Mouse (Mus musculus) forebrain, embryonic 14.5 days (tissue): ENCODE measurements at regions not wholly inside any gene's neighbourhood (a gene's known extent, or its start where the extent isn't known, plus 50 kb on each side); places are given as distances from the start of the nearest gene placed in this dataset.

ENCODE experiments used
- ATAC-seq: fragments of 200-750 bp; cut with Nextera tagmentation; 2 replicates; pipeline ENCODE4 v1.8.0; 2017; ENCODE audit warnings: mild to moderate bottlenecking, moderate library complexity
- DNase-seq: peaks from one replicate; pipeline ENCODE4 v3.0.0-alpha.2; 2015; ENCODE audit warnings: low spot score
- H3K27ac ChIP-seq: fragments of 300-500 bp; sonication (generic); 2 replicates; pipeline ENCODE4 v1.5.1; 2014; ENCODE audit warnings: low read depth, mild to moderate bottlenecking, control low read depth, low read length, moderate library complexity
- H3K27me3 ChIP-seq: fragments of 300-500 bp; sonication (generic); replicated peaks from 2 replicates; pipeline ENCODE4 v1.6.1; 2014; ENCODE audit warnings: low read length, control low read depth, mixed read lengths; ENCODE audit not compliant: control insufficient read depth, insufficient read depth
- H3K36me3 ChIP-seq: fragments of 300-500 bp; sonication (generic); 2 replicates; pipeline ENCODE4 v1.6.1; 2014; ENCODE audit warnings: low read length, control low read depth; ENCODE audit not compliant: control insufficient read depth, insufficient read depth
- H3K4me1 ChIP-seq: fragments of 300-500 bp; sonication (generic); 2 replicates; pipeline ENCODE4 v1.6.1; 2014; ENCODE audit warnings: antibody characterized with exemption, low read length, control low read depth; ENCODE audit not compliant: control insufficient read depth, insufficient read depth
- H3K4me2 ChIP-seq: fragments of 300-500 bp; sonication (generic); 2 replicates; pipeline ENCODE4 v1.6.1; 2014; ENCODE audit warnings: mild to moderate bottlenecking, control low read depth, low read length
- H3K4me3 ChIP-seq: fragments of 300-500 bp; sonication (generic); 2 replicates; pipeline ENCODE4 v1.5.1; 2014; ENCODE audit warnings: low read depth, low read length, control low read depth
- H3K9ac ChIP-seq: fragments of 300-500 bp; sonication (generic); 2 replicates; pipeline ENCODE4 v1.6.1; 2014; ENCODE audit warnings: mild to moderate bottlenecking, low read length, control low read depth, moderate library complexity
- H3K9me3 ChIP-seq: fragments of 300-500 bp; sonication (generic); replicated peaks from 2 replicates; pipeline ENCODE4 v1.6.1; 2016; ENCODE audit warnings: low read length, control low read depth, mixed read lengths; ENCODE audit not compliant: control insufficient read depth
- WGBS: fragments of 180-500 bp; shearing (Covaris S2); extraction: QIAGEN DNeasy Blood & Tissue Kit; methylation state at CpG from one replicate; pipeline ENCODE4 v1.1.7; 2014; 5-methylcytosine and 5-hydroxymethylcytosine counted together

DNA sequence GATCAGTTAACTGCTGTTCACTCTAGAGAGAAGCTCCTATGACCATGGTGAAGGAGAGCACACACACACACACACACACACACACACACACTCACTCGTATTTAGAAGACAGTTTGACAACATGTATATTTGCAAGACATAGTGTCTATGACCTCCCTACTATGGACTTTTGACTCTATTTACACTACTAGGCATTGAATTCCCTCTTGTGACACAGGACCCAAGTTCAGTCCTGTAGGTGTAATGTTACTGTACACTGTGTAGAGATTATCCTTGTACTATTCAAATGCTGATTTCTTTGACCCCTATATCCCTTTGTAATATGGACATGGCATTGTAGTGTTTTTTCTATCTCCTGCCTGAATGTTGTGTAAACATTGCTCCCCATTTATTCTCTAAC, 76.2 kb upstream of the Adcy1 start:
- Histone ChIP-seq H3K27ac (no peak overlapping the region), H3K27me3 (no peaks in the 10 kb centered on the region), H3K4me1 (no peaks in the 10 kb centered on the region), H3K4me3 (no peak overlapping the region), H3K9me3 (no peaks in the 10 kb centered on the region), H3K36me3 (no peaks in the 10 kb centered on the region), H3K4me2 (no peak overlapping the region), H3K9ac (no peak overlapping the region)
- WGBS, result 85% methylated on average over 1 of the region's 1 CpGs
- ATAC-seq, result no peak
- DNase-seq, result no peak

DNA sequence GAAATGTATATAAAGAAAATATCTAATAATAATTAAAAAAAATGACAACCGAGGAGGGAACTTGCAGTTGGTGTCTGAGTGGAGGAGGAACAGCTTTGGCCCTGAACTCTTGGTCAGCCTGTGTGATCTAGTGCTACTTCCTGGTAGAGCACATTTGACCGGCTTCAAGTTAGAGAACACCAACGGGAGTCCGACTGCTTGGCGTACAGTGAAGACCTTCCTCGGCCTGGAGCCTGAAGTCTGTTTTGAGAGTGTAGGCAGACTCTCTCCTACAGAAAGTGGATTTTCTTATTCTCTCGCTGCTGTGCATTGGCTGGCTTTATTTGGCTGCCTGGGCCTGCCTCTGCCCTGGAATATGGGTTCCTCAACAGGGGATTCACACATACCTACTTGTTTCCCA, 81.2 kb upstream of the Adcy1 start:
- H3K4me1 ChIP-seq, result no peaks in the 10 kb centered on the region
- H3K9ac ChIP-seq, result no peak overlapping the region
- H3K27ac ChIP-seq, result no peak overlapping the region
- no peak overlapping the region for H3K4me2 ChIP-seq
- H3K36me3 ChIP-seq, result no peaks in the 10 kb centered on the region
- DNase-seq (no peak), ATAC-seq (no peak)
- 89% methylated on average over 7 of the region's 7 CpGs for WGBS
- H3K4me3 ChIP-seq, result no peak overlapping the region
- H3K9me3 ChIP-seq, result no peaks in the 10 kb centered on the region
- H3K27me3 ChIP-seq, result no peaks in the 10 kb centered on the region

DNA sequence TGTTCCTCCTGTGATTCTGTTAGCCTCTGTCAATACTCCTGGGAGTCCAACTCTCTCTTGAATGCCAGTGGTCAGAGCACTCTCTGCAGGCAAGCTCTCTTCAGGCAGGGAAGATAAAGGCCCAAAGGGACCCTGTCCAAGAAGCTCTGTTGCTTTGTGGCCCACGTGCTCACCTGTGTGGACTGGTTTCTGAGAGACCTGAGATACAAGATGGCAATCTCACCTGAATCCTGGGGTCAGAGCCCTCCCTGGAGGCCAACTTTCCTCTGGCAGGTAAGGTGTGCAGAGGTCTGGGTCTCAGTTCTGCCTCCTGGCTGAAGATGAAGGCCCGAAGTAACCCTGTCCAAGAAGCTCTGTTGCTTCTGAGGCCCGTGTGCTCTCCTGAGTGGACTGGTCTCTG, 83.6 kb upstream of the Adcy1 start:
- Histone ChIP-seq H3K9me3 (no peaks in the 10 kb centered on the region), H3K9ac (no peak overlapping the region), H3K4me3 (no peak overlapping the region), H3K4me1 (no peaks in the 10 kb centered on the region), H3K36me3 (no peaks in the 10 kb centered on the region), H3K27ac (no peak overlapping the region), H3K4me2 (no peak overlapping the region), H3K27me3 (no peaks in the 10 kb centered on the region)
- ATAC-seq, result no peak
- DNase-seq, result no peak
- WGBS, result 86% methylated on average over 3 of the region's 3 CpGs

DNA sequence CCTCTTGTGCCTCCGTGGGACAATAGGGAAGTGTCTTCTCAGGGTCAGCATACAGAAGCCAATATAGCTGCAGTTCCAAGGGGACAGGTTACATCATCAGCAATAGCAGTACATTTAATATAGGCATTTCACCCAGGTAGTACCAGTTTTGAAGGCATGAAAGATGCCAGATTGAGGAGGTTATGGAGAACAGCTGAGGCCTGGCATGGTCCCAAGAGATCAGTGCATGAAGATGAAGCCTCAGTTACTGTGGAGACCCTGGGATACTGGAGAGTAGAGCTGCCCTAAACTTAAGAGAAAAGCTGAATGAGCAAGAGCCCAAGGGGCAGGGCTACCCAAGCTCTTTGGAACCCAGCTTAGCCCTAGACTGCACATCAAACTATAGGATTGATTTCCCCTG, 94.1 kb upstream of the Adcy1 start:
- Histone ChIP-seq H3K4me3 (no peak overlapping the region), H3K4me2 (no peak overlapping the region), H3K9ac (no peak overlapping the region), H3K36me3 (no peaks in the 10 kb centered on the region), H3K9me3 (no peaks in the 10 kb centered on the region), H3K4me1 (no peaks in the 10 kb centered on the region), H3K27me3 (no peaks in the 10 kb centered on the region), H3K27ac (no peak overlapping the region)
- DNase-seq, result no peak
- no peak for ATAC-seq
- 74% methylated on average over 1 of the region's 1 CpGs for WGBS

- Histone ChIP-seq H3K4me3 (no peak overlapping the region), H3K4me2 (no peak overlapping the region), H3K27me3 (no peaks in the 10 kb centered on the region), H3K9ac (no peak overlapping the region), H3K36me3 (no peaks in the 10 kb centered on the region), H3K27ac (no peak overlapping the region), H3K9me3 (no peaks in the 10 kb centered on the region), H3K4me1 (no peaks in the 10 kb centered on the region)
- DNase-seq (peak; percentile 37), ATAC-seq (no peak)
- WGBS, result 77% methylated on average over 5 of the region's 5 CpGs
Observed at GRCm38 (mm10) chr11:6966968-6967367, 96.3 kb upstream of the Adcy1 start.

DNA sequence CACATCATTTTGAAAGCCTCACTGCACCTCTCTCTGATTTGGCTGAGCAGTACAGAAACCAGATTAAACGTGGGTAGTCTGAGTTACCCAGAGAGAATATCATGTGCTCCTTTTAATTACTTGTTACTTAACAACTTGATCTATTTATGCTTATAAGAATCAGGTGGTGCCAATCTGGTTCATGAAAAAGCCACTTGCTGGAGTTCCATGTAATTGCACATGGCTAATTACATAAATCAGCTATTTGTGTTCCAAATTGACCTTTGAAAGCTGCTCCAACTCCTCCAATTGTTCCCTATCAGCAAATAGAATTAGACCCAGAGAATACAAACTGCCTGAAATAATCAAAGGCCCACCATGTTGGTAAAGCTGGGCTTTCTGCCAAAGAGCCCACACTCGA, 98.8 kb upstream of the Adcy1 start:
- ATAC-seq (no peak), DNase-seq (peak; percentile 1)
- Histone ChIP-seq H3K4me3 (no peak overlapping the region), H3K4me1 (no peaks in the 10 kb centered on the region), H3K4me2 (no peak overlapping the region), H3K27me3 (no peaks in the 10 kb centered on the region), H3K36me3 (no peaks in the 10 kb centered on the region), H3K9me3 (no peaks in the 10 kb centered on the region), H3K9ac (no peak overlapping the region), H3K27ac (no peak overlapping the region)
- 30% methylated on average over 2 of the region's 2 CpGs for WGBS

GRCm38 (mm10) chr11:6963600-6963999, 99.7 kb upstream of the Adcy1 start:
- H3K27ac ChIP-seq, result no peak overlapping the region
- H3K9me3 ChIP-seq, result no peaks in the 10 kb centered on the region
- no peak overlapping the region for H3K4me3 ChIP-seq
- H3K36me3 ChIP-seq, result no peaks in the 10 kb centered on the region
- no peaks in the 10 kb centered on the region for H3K27me3 ChIP-seq
- ATAC-seq (no peak), DNase-seq (no peak)
- 89% methylated on average over 3 of the region's 3 CpGs for WGBS
- H3K9ac ChIP-seq, result no peak overlapping the region
- H3K4me2 ChIP-seq, result no peak overlapping the region
- H3K4me1 ChIP-seq, result no peaks in the 10 kb centered on the region

DNA sequence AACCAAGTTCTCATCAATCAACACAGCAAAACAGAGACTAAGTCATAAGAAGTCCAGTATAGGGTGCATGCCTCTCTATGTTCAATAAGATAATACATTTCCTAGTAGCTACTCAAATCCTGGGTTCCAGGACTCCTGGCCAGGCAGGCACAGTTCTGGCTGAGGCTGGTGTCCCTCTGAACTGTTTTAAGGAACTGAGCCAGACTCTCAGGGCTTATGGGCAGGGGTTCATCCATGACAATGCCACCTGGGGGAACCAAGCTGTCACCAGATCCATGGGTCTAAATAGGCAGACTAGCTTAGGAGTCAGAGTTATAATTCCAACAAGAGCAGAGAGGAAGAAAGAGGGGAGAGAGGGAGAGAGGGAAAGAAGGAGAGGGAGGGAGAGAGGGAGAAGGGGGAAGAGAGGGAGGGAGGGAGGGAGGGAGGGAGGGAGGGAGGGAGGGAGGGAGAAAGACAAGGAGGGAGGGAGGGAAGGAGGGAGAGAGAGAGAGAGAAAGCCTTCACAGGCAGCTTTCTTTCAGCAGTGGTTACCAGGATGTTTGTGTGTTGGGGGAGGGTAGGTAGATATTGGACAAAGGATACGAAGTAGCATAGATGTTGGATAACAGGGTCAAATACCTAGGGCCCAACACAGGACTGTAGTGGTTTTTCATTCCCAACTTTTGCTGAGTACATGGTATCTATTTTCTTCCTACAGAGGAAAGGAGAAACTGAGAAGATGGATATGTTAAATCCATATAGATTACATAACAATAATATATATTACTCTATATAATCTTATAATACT, 100.3 kb upstream of the Adcy1 start:
- no peak overlapping the region for H3K4me2 ChIP-seq
- no peak overlapping the region for H3K9ac ChIP-seq
- H3K4me3 ChIP-seq, result no peak overlapping the region
- DNase-seq (no peak), ATAC-seq (no peak)
- WGBS, result 92% methylated on average over 1 of the region's 1 CpGs
- H3K27ac ChIP-seq, result no peak overlapping the region
- H3K36me3 ChIP-seq, result no peaks in the 10 kb centered on the region
- no peaks in the 10 kb centered on the region for H3K4me1 ChIP-seq
- H3K9me3 ChIP-seq, result no peaks in the 10 kb centered on the region
- no peaks in the 10 kb centered on the region for H3K27me3 ChIP-seq

DNA sequence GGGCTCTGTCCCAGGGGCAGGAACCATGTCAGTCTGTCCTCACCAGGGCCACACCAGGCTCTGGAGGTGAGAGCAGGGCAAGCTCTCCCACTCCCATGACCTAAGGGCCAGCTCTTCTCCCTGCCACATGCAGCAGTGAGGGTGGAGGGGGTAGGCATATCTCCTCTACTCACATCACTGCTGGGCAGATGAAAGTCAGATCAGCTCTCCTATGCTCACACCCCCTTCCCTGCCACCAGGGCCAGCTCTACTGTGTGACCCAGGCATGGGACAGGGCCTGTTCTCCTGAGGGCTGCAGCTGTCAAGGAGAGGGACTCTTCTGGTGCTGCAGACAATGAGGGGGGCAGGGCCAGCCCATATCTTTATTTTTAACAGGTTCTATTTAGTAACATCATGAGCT, 101.0 kb upstream of the Adcy1 start:
- Histone ChIP-seq H3K36me3 (no peaks in the 10 kb centered on the region), H3K4me2 (no peak overlapping the region), H3K9me3 (no peaks in the 10 kb centered on the region), H3K9ac (no peak overlapping the region), H3K27ac (no peak overlapping the region), H3K27me3 (no peaks in the 10 kb centered on the region), H3K4me1 (no peaks in the 10 kb centered on the region), H3K4me3 (no peak overlapping the region)
- no peak for ATAC-seq
- no peak for DNase-seq
